Mouse (Mus musculus): ENCODE measurements at regions not wholly inside any gene's neighbourhood (a gene's known extent, or its start where the extent isn't known, plus 50 kb on each side); places are given as distances from the start of the nearest gene placed in this dataset.

DNA sequence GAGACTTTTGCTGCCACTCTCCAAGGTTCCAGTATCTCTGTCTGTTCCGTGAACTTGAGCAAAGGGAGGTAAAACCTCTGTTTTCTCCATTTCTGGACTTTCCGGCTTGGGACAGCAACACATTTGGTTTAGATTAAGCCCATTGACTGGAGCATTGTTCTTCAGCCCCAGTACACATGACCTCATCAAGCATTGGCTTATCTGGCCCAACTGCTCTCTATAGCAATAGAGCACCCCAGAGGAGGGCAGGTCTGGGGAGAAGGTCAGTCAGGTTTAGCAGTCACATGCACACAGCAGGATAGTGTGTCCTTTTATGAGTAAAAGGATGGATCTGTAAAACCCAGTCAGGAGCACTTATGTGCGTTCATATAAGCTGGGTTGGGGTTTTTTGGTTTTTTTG lies 268.1 kb upstream of the Mpped2 start:
- TF ChIP-seq EP300 (IDR thresholded peaks at IDR 0.05; ENCODE audit: insufficient read depth, low read depth, low read length), result no peak
- TF ChIP-seq CTCF (IDR thresholded peaks at IDR 0.05), result no peak
- TF ChIP-seq POLR2A (IDR thresholded peaks at IDR 0.05; ENCODE audit: insufficient read depth, low read depth, low read length), result no peak
